Mouse (Mus musculus): ENCODE measurements around the gene Pld6.

DNA sequence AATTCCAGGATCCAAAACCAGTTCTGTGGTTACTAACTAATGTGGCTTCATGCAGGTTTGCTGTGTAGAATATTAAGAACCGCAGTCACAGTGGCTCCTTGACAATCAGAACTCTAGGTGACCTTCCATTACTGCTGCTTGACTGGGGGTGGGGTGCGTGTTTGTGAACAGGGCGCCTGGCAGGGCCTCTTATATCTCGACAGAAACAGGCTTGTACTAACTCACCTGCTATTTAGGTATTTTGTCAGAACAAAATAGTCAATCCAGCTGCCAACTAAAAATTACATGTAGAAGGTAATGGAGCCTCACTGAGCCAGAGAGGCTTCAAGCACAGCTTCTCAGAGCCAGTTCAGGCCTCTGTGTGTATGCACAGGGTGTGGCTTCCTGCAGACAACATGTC is 7.2 kb downstream of the Pld6 start:
- TF ChIP-seq POLR2A (IDR thresholded peaks at IDR 0.05; ENCODE audit: insufficient read depth, low read depth, low read length) (no peak), CTCF (IDR thresholded peaks at IDR 0.05; ENCODE audit: insufficient read depth, low read depth, low read length) (no peak)

All from olfactory bulb, adult 2 months (tissue).